Mouse (Mus musculus) heart, embryonic 15.5 days (tissue): ENCODE results near the gene Banf1. TPM values are rescaled to one million over a fixed set of nuclear protein-coding genes. Genes with fewer than 3 reads are reported as not detected.

Source experiments
- ATAC-seq: fragments of 200-750 bp; cut with Nextera tagmentation; replicated peaks from 2 replicates; pipeline ENCODE4 v1.8.0; 2017; ENCODE audit warnings: low read depth, moderate TSS enrichment; ENCODE audit not compliant: insufficient number of reproducible peaks, insufficient read depth, low FRiP score
- H3K27ac ChIP-seq: fragments of 300-500 bp; sonication (generic); 2 replicates; pipeline ENCODE4 v1.5.1; 2015; ENCODE audit warnings: mild to moderate bottlenecking, inconsistent platforms
- H3K27me3 ChIP-seq: fragments of 300-500 bp; sonication (generic); 2 replicates; pipeline ENCODE4 v1.6.1; 2015; ENCODE audit warnings: inconsistent platforms
- H3K36me3 ChIP-seq: fragments of 300-500 bp; sonication (generic); 2 replicates; pipeline ENCODE4 v1.6.1; 2015; ENCODE audit warnings: mild to moderate bottlenecking, inconsistent platforms
- H3K4me1 ChIP-seq: fragments of 300-500 bp; sonication (generic); replicated peaks from 2 replicates; pipeline ENCODE4 v1.6.1; 2015; ENCODE audit warnings: inconsistent platforms
- H3K4me2 ChIP-seq: fragments of 300-500 bp; sonication (generic); 2 replicates; pipeline ENCODE4 v1.6.1; 2015; ENCODE audit warnings: inconsistent platforms, mild to moderate bottlenecking, moderate library complexity
- H3K4me3 ChIP-seq: fragments of 300-500 bp; sonication (generic); 2 replicates; pipeline ENCODE4 v1.5.1; 2015; ENCODE audit warnings: mild to moderate bottlenecking, inconsistent platforms
- H3K9ac ChIP-seq: fragments of 300-500 bp; sonication (generic); 2 replicates; pipeline ENCODE4 v1.6.1; 2015; ENCODE audit warnings: mild to moderate bottlenecking, inconsistent platforms
- H3K9me3 ChIP-seq: fragments of 300-500 bp; sonication (generic); replicated peaks from 2 replicates; pipeline ENCODE4 v1.6.1; 2016; ENCODE audit warnings: inconsistent platforms
- WGBS: fragments of 180-500 bp; shearing (Covaris S2); methylation state at CpG from one replicate; pipeline ENCODE4 v1.1.7; 2015; ENCODE audit warnings: mixed read lengths; 5-methylcytosine and 5-hydroxymethylcytosine counted together
- polyA plus RNA-seq: library from polyadenylated mRNA; unstranded; fragments of >200 nt; fragmentation: Nextera tagmentation; extraction: Ambion mirVana; gene quantifications from 2 replicates; pipeline ENCODE4 v1.2.1, GENCODE M21; 2015

Gene Banf1
- polyA plus RNA-seq, 1 experiment from 2014 or later: 409 TPM

DNA sequence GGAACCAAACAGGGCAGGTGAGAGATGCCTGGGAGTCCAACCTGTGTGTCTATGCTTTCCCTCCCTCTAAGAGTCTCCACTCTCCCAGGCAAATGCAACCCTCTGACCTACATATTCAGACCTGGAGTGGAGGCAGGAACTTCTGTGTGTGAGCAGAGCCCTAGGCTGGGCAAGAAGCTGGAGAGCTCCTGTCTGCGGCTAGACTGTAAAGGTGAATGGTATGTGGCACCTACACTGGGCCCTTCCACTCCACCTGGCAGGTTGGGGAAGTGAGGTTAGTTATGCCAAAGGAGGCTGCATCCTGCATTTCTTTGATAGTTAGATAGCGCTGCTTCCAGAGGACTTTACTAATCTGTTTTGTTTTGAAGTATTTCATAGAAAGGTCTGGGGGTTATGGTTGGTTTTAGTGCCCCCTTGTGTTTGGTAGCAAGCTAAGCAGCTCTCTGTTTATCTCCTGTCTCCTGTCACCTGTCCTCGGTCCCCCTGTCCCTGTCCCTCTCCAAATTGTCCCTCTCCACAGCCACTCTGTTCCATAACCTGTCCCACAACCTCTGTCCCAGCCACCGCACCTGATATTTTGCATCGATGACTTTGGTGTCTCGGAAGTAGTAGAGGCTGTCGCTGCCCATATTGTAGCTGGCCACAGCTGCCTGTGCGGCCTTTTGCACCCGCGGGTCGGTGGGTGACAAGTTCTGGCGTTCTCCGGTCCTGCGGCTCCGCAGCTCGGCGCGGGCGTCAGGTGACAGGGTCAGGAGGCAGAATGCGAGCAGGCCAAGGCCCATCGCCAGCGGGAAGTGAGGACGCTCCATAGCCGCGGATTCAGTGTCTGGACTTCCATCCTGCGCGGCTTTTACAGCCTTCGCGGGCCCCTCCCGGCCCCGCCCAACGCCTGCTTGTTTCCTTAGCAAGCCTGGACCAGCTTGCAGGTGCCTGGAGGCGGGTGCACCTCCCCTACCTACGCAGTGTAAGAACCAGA is 18.2 kb downstream of the Banf1 start:
- no peaks in the 10 kb centered on the region for H3K9me3 ChIP-seq
- peak overlapping the region; percentile 49 for H3K4me3 ChIP-seq
- ATAC-seq: no peak
- WGBS: 5% methylated on average over 34 of the region's 34 CpGs
- H3K27ac ChIP-seq: no peak overlapping the region
- 0 out of 2 replicates have a peak, but pooled peaks cover 3% of the 10 kb centered on the region for H3K27me3 ChIP-seq
- peak overlapping the region; percentile 41 for H3K9ac ChIP-seq
- H3K4me1 ChIP-seq: peaks cover 10% of the 10 kb centered on the region; the same call in 1 of the 2 replicates
- peak overlapping the region; percentile 90 for H3K4me2 ChIP-seq
- H3K36me3 ChIP-seq: no peaks in the 10 kb centered on the region

DNA sequence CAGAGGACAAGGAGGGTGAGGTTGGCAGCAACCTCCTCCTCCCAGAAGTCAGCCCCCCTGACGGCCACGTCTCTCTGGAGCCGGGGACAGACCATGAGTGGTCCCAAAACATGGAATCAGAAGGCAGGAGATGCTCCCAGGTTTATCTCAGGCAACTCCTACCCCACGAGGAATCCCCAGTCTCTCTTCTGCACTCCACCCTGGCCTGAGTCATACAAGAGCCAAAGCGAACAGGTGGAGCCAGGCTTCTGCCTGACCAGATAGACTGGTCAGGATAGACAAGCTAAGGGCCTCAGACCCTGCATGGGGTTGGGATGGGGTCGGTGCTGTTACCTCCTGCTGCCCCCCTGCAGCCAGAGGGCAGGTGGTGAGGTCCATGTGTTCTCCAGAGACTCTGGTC is 18.9 kb downstream of the Banf1 start:
- Histone ChIP-seq H3K9me3 (no peaks in the 10 kb centered on the region), H3K4me1 (peaks cover 10% of the 10 kb centered on the region; the same call in 1 of the 2 replicates), H3K4me3 (no peak overlapping the region), H3K9ac (no peak overlapping the region), H3K4me2 (no peak overlapping the region), H3K27ac (no peak overlapping the region), H3K36me3 (no peaks in the 10 kb centered on the region), H3K27me3 (0 out of 2 replicates have a peak, but pooled peaks cover 3% of the 10 kb centered on the region)
- 71% methylated on average over 6 of the region's 6 CpGs for WGBS
- no peak for ATAC-seq

DNA sequence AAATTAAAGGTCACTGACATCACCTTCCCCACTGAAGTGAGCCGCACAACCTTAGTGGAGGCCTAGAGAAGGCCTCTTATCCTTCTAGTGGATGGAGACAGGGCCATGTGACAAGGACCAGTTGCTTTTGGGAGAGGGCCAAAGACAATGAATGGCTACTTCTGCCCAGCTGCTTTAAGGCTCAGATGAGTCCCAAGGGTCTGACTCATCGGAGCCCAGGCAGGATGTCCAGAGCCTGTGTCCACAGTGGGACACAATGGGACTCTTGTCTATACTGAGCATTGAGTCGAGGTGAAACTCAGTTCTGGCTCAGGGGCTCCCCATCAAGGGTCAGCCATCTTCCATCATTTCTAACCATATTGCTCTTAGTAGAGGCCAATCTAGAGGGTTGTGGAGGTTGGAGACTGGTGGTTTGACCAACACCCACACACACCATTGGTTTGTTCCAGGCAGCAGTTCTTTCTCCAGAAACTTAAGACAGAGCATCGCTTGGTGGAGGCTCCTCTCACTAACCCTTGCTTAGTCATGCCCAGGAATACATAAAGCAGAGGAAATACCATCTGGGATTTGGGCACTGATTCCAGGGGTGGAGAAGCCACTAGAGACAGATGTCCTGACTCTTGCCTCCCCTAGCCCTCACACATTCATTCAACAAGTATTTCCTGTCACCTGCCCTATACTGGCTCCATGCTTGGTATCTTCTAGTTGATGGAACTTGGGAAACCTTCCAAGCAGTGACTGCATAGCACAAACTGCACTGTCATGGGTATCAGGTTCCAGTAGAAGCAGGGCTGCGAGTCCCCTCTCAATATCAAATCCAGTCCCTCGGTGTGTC is 21.5 kb downstream of the Banf1 start:
- 60% methylated on average over 6 of the region's 6 CpGs for WGBS
- peak; percentile 72 for ATAC-seq

DNA sequence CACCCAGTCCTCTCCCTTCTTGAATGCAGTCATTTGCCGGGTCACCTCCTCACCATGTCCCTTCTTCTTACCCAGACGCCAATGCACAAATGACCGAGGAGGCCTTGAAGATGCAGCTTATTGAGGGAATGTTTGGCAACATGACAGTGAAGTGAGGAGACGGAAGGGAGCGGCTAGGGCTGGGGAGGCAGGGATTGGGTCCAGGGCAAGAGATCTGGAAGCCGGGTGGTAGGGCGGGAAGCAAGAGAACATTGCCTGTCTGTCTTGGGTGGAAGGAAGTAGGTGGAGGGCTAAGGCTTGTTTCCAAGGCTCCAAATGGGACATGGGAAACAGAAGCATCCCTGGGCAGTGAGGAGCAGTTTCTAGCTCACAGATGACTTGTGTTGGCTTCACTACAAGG is 25.6 kb downstream of the Banf1 start:
- Histone ChIP-seq H3K9ac (no peak overlapping the region), H3K36me3 (no peaks in the 10 kb centered on the region), H3K9me3 (no peaks in the 10 kb centered on the region), H3K4me1 (0 out of 2 replicates have a peak, but pooled peaks cover 4% of the 10 kb centered on the region), H3K27ac (no peak overlapping the region), H3K4me3 (no peak overlapping the region), H3K4me2 (no peak overlapping the region), H3K27me3 (no peaks in the 10 kb centered on the region)
- no peak for ATAC-seq
- WGBS: 76% methylated on average over 7 of the region's 7 CpGs

More for the DNA sequence above, 21.5 kb downstream of the Banf1 start:
- H3K4me3 ChIP-seq: no peak overlapping the region
- peaks cover 10% of the 10 kb centered on the region; the same call in 1 of the 2 replicates for H3K4me1 ChIP-seq
- no peaks in the 10 kb centered on the region for H3K9me3 ChIP-seq
- H3K4me2 ChIP-seq: no peak overlapping the region
- no peak overlapping the region for H3K9ac ChIP-seq
- H3K27me3 ChIP-seq: 0 out of 2 replicates have a peak, but pooled peaks cover 3% of the 10 kb centered on the region
- no peak overlapping the region for H3K27ac ChIP-seq
- H3K36me3 ChIP-seq: no peaks in the 10 kb centered on the region

DNA sequence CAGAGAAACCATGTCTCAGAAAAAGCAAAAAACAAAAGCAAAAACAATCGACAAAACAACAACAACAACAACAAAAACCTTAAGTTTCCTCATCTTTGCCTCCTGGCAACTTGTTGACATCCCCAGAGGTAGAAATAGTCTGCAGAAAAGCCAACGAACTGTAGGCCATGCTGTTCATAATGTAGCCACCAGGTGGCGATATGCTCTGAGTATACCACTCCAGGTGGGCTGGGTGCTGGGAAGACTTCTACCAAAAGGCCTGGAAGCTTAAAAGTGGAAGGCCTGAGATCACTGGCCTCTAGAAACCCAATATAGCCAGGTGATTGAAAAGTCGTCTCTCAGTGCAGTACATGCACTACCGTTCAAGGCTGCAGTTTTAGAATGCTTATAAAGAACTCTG is 29.0 kb downstream of the Banf1 start:
- Histone ChIP-seq H3K4me1 (peaks cover 7% of the 10 kb centered on the region), H3K36me3 (no peaks in the 10 kb centered on the region), H3K9me3 (no peaks in the 10 kb centered on the region), H3K9ac (no peak overlapping the region), H3K4me2 (no peak overlapping the region), H3K27me3 (no peaks in the 10 kb centered on the region), H3K27ac (no peak overlapping the region), H3K4me3 (no peak overlapping the region)
- 18% methylated on average over 5 of the region's 5 CpGs for WGBS
- no peak for ATAC-seq

DNA sequence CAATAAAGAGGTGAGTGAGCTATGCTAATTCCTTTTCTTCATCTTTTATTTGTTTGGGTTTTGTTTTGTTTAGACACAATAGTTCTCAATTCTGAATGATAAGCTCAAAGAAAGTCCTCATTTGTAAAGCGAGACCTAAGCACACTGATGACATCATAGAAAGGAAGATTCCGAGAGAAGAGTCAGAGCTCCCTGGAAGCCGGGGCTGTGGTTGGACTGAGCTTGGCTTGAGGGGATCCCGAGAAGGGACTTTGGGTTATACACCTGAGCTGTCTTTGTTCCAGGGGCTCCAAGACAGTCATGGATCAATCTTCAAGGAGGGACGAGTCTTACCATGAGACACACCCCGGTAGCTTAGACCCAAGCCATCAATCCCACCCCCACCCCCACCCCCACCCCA is 31.5 kb downstream of the Banf1 start, which contains the start of gene Catsper1:
TSS of gene Catsper1 (plus strand) at position 301 of the 400 bp plus-strand sequence.
- peak within 1 kb of the TSS; percentile 32 for H3K27ac ChIP-seq

DNA sequence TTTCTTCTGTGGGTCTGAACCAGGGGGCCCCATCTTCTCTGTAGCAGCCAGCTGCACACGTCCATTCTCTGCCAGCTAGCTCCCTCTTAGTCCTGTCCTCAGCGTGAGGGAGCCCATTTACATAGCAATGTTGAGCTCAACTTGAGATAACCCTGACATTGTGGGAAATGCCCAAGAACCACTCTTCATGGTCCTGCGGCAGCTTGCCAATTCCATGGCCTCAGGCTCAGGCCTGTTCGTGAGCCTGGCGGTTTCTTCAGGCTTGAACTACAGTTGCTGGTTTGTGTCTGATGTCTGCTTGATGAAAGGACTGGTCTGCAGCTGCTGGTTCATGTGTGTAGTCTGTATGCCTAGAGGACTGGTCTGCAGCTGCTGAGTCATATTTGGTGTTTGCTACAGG is 32.2 kb downstream of the Banf1 start:
- WGBS: 28% methylated on average over 5 of the region's 5 CpGs
- H3K9ac ChIP-seq: no peak overlapping the region
- no peaks in the 10 kb centered on the region for H3K9me3 ChIP-seq
- H3K27ac ChIP-seq: peak overlapping the region; percentile 32
- H3K36me3 ChIP-seq: no peaks in the 10 kb centered on the region
- ATAC-seq: peak; percentile 47; the same call in 1 of the 2 replicates
- H3K4me3 ChIP-seq: no peak overlapping the region
- peaks cover 7% of the 10 kb centered on the region for H3K4me1 ChIP-seq
- no peaks in the 10 kb centered on the region for H3K27me3 ChIP-seq
- H3K4me2 ChIP-seq: no peak overlapping the region

More for the DNA sequence above, 31.5 kb downstream of the Banf1 start, which contains the start of gene Catsper1:
- peaks cover 7% of the 10 kb centered on the region for H3K4me1 ChIP-seq
- ATAC-seq: no peak
- H3K4me2 ChIP-seq: no peak within 1 kb of the TSS
- no peaks in the 10 kb centered on the region for H3K9me3 ChIP-seq
- no peaks in the 10 kb centered on the region for H3K27me3 ChIP-seq
- no peak within 1 kb of the TSS for H3K9ac ChIP-seq
- 79% methylated on average over 6 of the region's 6 CpGs for WGBS
- H3K36me3 ChIP-seq: no peaks in the 10 kb centered on the region
- H3K4me3 ChIP-seq: no peak within 1 kb of the TSS

DNA sequence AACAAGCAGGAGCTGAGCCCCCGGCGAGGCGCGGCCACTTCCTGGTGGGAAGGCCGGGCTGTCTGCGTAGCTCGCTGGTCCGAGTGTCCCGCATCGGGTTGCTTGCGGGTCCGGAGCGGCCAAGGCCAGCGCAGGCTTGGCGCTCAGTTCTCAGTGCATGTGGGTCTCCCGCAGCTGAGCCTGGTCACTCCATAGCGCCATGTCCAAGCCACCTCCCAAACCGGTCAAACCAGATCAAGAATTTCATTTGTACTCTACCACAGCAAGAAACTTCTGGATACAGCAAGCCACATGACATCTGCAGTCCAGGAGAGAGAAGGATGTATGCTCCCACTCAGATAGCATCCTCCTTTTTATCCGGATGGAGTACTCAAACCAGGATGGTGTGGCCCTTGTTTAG is 39.0 kb downstream of the Banf1 start:
- Histone ChIP-seq H3K36me3 (no peaks in the 10 kb centered on the region), H3K9me3 (no peaks in the 10 kb centered on the region), H3K4me3 (no peak overlapping the region), H3K4me2 (no peak overlapping the region), H3K9ac (no peak overlapping the region), H3K27ac (no peak overlapping the region), H3K27me3 (no peaks in the 10 kb centered on the region), H3K4me1 (no peaks in the 10 kb centered on the region)
- 76% methylated on average over 19 of the region's 19 CpGs for WGBS
- ATAC-seq: no peak

DNA sequence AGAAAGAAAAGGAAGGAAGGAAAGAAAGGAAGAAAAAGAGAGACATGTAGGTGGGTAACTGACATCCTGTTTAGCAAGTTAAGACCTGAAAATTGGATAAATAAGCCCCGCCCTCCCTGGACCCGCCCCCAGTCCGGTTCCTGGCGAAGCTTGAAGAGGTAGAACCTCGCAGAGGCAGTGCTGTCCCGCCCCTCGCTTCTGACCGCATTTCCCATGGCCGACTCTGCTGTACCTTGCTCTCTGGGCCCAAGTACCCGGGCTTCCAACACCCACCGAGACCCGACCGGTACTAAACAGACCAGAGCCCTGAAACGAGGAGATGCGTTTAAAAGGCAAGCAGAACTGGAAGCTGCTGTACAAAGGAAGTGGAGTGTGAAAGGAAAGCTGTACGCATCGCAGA is 43.2 kb downstream of the Banf1 start:
- no peak overlapping the region for H3K9ac ChIP-seq
- 54% methylated on average over 17 of the region's 17 CpGs for WGBS
- H3K36me3 ChIP-seq: no peaks in the 10 kb centered on the region
- H3K4me3 ChIP-seq: no peak overlapping the region
- no peaks in the 10 kb centered on the region for H3K27me3 ChIP-seq
- H3K4me1 ChIP-seq: no peaks in the 10 kb centered on the region
- no peaks in the 10 kb centered on the region for H3K9me3 ChIP-seq
- H3K4me2 ChIP-seq: no peak overlapping the region
- H3K27ac ChIP-seq: no peak overlapping the region
- no peak for ATAC-seq
